In genomic region chr17:49863597-49863996, GRCm38 (mm10) we compare ENCODE assay signal across 13 mouse cellular contexts.
A peak's percentile ranks its signal among the peaks of the same experiment; 100 is the strongest.
DNase-seq lines count a peak whose midpoint lies in the region; ATAC-seq and TF ChIP-seq lines count a peak whose summit lies in the region.
"Had no signal": no experiment of that assay in that cellular context is flagged by ENCODE, and none has a peak within 500 bp of the region (broad histone marks: within the 10 kb centered on the region; RNA-seq: fewer than 3 reads in every experiment).

No protein-coding gene starts in this region.

- peak overlapping the region; percentile 52; the same call in 1 of the 2 replicates for H3K27ac ChIP-seq in heart, embryonic 10.5 days
- peak overlapping the region; percentile 81 for H3K27ac ChIP-seq in embryonic facial prominence, embryonic 13.5 days
- H3K27ac ChIP-seq in hindbrain, postnatal 0 days, result peak overlapping the region; percentile 32; the same call in 1 of the 2 replicates
- H3K27ac ChIP-seq in midbrain, embryonic 16.5 days (ENCODE audit: low read length), result peak overlapping the region; percentile 51
- H3K27ac ChIP-seq in lung, postnatal 0 days (ENCODE audit: low read length), result no peak overlapping the region
- no peak overlapping the region for H3K27ac ChIP-seq in heart, embryonic 12.5 days (ENCODE audit: poor library complexity, severe bottlenecking)
- H3K27ac ChIP-seq: liver, embryonic 13.5 days; macrophage had no signal

- no peak for DNase-seq in heart, embryonic 10.5 days (ENCODE audit: low spot score)
- no peak for DNase-seq in heart, adult 8-10 months (ENCODE audit: low spot score)
- DNase-seq in hindbrain, postnatal 0 days (ENCODE audit: low spot score), result peak; percentile 38
- DNase-seq in lung, postnatal 0 days (ENCODE audit: low spot score), result no peak
- DNase-seq in testis, postnatal 14 days (ENCODE audit: low spot score), result no peak
- DNase-seq: cerebellum, adult 18-20 months; heart, postnatal 14 days; kidney, adult 8-10 months; liver, embryonic 13.5 days had no signal

- no peak overlapping the region for H3K9ac ChIP-seq in embryonic facial prominence, embryonic 13.5 days
- no peak overlapping the region for H3K9ac ChIP-seq in hindbrain, postnatal 0 days (replicated peaks; ENCODE audit: low read length)
- H3K9ac ChIP-seq in midbrain, embryonic 16.5 days (ENCODE audit: low read depth, low read length), result no peak overlapping the region; the same call in 1 of the 2 replicates
- H3K9ac ChIP-seq in lung, postnatal 0 days (replicated peaks; ENCODE audit: low read depth), result no peak overlapping the region
- no peak overlapping the region for H3K9ac ChIP-seq in heart, embryonic 12.5 days
- H3K9ac ChIP-seq: liver, embryonic 13.5 days had no signal

- no peak overlapping the region for H3K4me2 ChIP-seq in embryonic facial prominence, embryonic 13.5 days
- H3K4me2 ChIP-seq in hindbrain, postnatal 0 days (ENCODE audit: low read depth, low read length), result no peak overlapping the region
- no peak overlapping the region for H3K4me2 ChIP-seq in midbrain, embryonic 16.5 days (ENCODE audit: low read length)
- no peak overlapping the region for H3K4me2 ChIP-seq in lung, postnatal 0 days (replicated peaks; ENCODE audit: low read depth, low read length)
- H3K4me2 ChIP-seq in heart, embryonic 12.5 days, result no peak overlapping the region
- H3K4me2 ChIP-seq: liver, embryonic 13.5 days had no signal

- H3K27me3 ChIP-seq in heart, embryonic 10.5 days (ENCODE audit: insufficient read depth, poor library complexity, severe bottlenecking), result no peaks in the 10 kb centered on the region
- no peaks in the 10 kb centered on the region for H3K27me3 ChIP-seq in embryonic facial prominence, embryonic 13.5 days
- H3K27me3 ChIP-seq in hindbrain, postnatal 0 days (ENCODE audit: insufficient read depth, low read length), result no peaks in the 10 kb centered on the region
- no peaks in the 10 kb centered on the region for H3K27me3 ChIP-seq in midbrain, embryonic 16.5 days (ENCODE audit: control insufficient read depth, insufficient read depth, low read depth, low read length)
- no peaks in the 10 kb centered on the region for H3K27me3 ChIP-seq in lung, postnatal 0 days (replicated peaks; ENCODE audit: insufficient read depth, low read length)
- no peaks in the 10 kb centered on the region for H3K27me3 ChIP-seq in heart, embryonic 12.5 days (replicated peaks)
- H3K27me3 ChIP-seq: liver, embryonic 13.5 days had no signal

- H3K9me3 ChIP-seq in heart, embryonic 10.5 days, result no peaks in the 10 kb centered on the region
- H3K9me3 ChIP-seq in embryonic facial prominence, embryonic 13.5 days, result no peaks in the 10 kb centered on the region
- no peaks in the 10 kb centered on the region for H3K9me3 ChIP-seq in hindbrain, postnatal 0 days (ENCODE audit: low read length)
- H3K9me3 ChIP-seq in midbrain, embryonic 16.5 days (replicated peaks; ENCODE audit: control insufficient read depth, low read length, poor library complexity, severe bottlenecking), result no peaks in the 10 kb centered on the region
- H3K9me3 ChIP-seq in lung, postnatal 0 days (ENCODE audit: low read length), result no peaks in the 10 kb centered on the region
- H3K9me3 ChIP-seq in heart, embryonic 12.5 days (replicated peaks), result peaks cover 6% of the 10 kb centered on the region; the same call in 1 of the 2 replicates
- H3K9me3 ChIP-seq: liver, embryonic 13.5 days had no signal

- TF ChIP-seq EP300 in lung, postnatal 0 days (IDR thresholded peaks at IDR 0.05), result no peak

- no peak for ATAC-seq in embryonic facial prominence, embryonic 13.5 days (ENCODE audit: insufficient number of reproducible peaks, insufficient read depth, low FRiP score, low TSS enrichment, low read depth)
- peak; percentile 52; the same call in 1 of the 2 replicates for ATAC-seq in hindbrain, postnatal 0 days
- peak; percentile 53; the same call in 1 of the 2 replicates for ATAC-seq in midbrain, embryonic 16.5 days
- no peak for ATAC-seq in lung, postnatal 0 days
- ATAC-seq in heart, embryonic 12.5 days (ENCODE audit: insufficient number of reproducible peaks, low FRiP score), result no peak

- no peak overlapping the region for H3K4me3 ChIP-seq in heart, embryonic 10.5 days
- no peak overlapping the region for H3K4me3 ChIP-seq in embryonic facial prominence, embryonic 13.5 days
- H3K4me3 ChIP-seq in hindbrain, postnatal 0 days (ENCODE audit: low read length), result no peak overlapping the region
- no peak overlapping the region for H3K4me3 ChIP-seq in midbrain, embryonic 16.5 days (ENCODE audit: low read depth, low read length)
- H3K4me3 ChIP-seq in lung, postnatal 0 days (ENCODE audit: low read depth, low read length), result no peak overlapping the region
- no peak overlapping the region for H3K4me3 ChIP-seq in heart, embryonic 12.5 days
- H3K4me3 ChIP-seq: liver, embryonic 13.5 days had no signal

- no peak for TF ChIP-seq CTCF in hindbrain, postnatal 0 days (IDR thresholded peaks at IDR 0.05; ENCODE audit: low read depth)
- no peak for TF ChIP-seq CTCF in lung, postnatal 0 days (IDR thresholded peaks at IDR 0.05)

- H3K4me1 ChIP-seq in heart, embryonic 10.5 days, result peaks cover 24% of the 10 kb centered on the region
- peaks cover 32% of the 10 kb centered on the region for H3K4me1 ChIP-seq in embryonic facial prominence, embryonic 13.5 days
- H3K4me1 ChIP-seq in hindbrain, postnatal 0 days (ENCODE audit: insufficient read depth, low read length), result peaks cover 16% of the 10 kb centered on the region
- peaks cover 23% of the 10 kb centered on the region for H3K4me1 ChIP-seq in midbrain, embryonic 16.5 days (ENCODE audit: control insufficient read depth, insufficient read depth, low read length)
- no peaks in the 10 kb centered on the region for H3K4me1 ChIP-seq in lung, postnatal 0 days (ENCODE audit: insufficient read depth, low read depth, low read length)
- peaks cover 16% of the 10 kb centered on the region for H3K4me1 ChIP-seq in heart, embryonic 12.5 days (replicated peaks)
- H3K4me1 ChIP-seq: liver, embryonic 13.5 days had no signal

- H3K36me3 ChIP-seq in heart, embryonic 10.5 days, result no peaks in the 10 kb centered on the region
- no peaks in the 10 kb centered on the region for H3K36me3 ChIP-seq in embryonic facial prominence, embryonic 13.5 days
- no peaks in the 10 kb centered on the region for H3K36me3 ChIP-seq in hindbrain, postnatal 0 days (ENCODE audit: insufficient read depth, low read length)
- no peaks in the 10 kb centered on the region for H3K36me3 ChIP-seq in midbrain, embryonic 16.5 days (ENCODE audit: control insufficient read depth, insufficient read depth, low read length)
- no peaks in the 10 kb centered on the region for H3K36me3 ChIP-seq in lung, postnatal 0 days (ENCODE audit: insufficient read depth, low read length)
- no peaks in the 10 kb centered on the region for H3K36me3 ChIP-seq in heart, embryonic 12.5 days
- H3K36me3 ChIP-seq: liver, embryonic 13.5 days had no signal

- WGBS in heart, embryonic 10.5 days, result 60% methylated on average over 5 of the region's 5 CpGs
- 35% methylated on average over 5 of the region's 5 CpGs for WGBS in embryonic facial prominence, embryonic 13.5 days
- WGBS in hindbrain, postnatal 0 days, result 31% methylated on average over 5 of the region's 5 CpGs
- WGBS in midbrain, embryonic 16.5 days, result 17% methylated on average over 5 of the region's 5 CpGs
- 57% methylated on average over 5 of the region's 5 CpGs for WGBS in lung, postnatal 0 days
- 64% methylated on average over 5 of the region's 5 CpGs for WGBS in heart, embryonic 12.5 days

Comparison
In these comparisons a context has a peak if more than half of its experiments do, and no peak if none do; other contexts are left out.
1. H3K27ac ChIP-seq: peak in heart, embryonic 10.5 days (single experiment), embryonic facial prominence, embryonic 13.5 days (single experiment), hindbrain, postnatal 0 days (single experiment) and midbrain, embryonic 16.5 days (single experiment); none in lung, postnatal 0 days (single experiment) and heart, embryonic 12.5 days (single experiment).
2. ATAC-seq: peak in hindbrain, postnatal 0 days (single experiment) and midbrain, embryonic 16.5 days (single experiment); none in embryonic facial prominence, embryonic 13.5 days (single experiment), lung, postnatal 0 days (single experiment) and heart, embryonic 12.5 days (single experiment).